Mouse (Mus musculus): ENCODE results near the gene Mroh2a. TPM values are rescaled to one million over a fixed set of nuclear protein-coding genes. Genes with fewer than 3 reads are reported as not detected.
"Not testable (repeated sequence)": the region's sequence is repeated elsewhere in the genome, so short reads cannot be mapped to it uniquely, and the experiment has no call there.

Mroh2a gene
- polyA plus RNA-seq, 1 experiment from 2014 or later: 1.5 TPM

- no peak for ATAC-seq (ENCODE audit: low FRiP score, low read depth)
- Histone ChIP-seq H3K27ac (no peak overlapping the region), H3K4me3 (no peak overlapping the region), H3K9ac (no peak overlapping the region), H3K27me3 (replicated peaks) (no peaks in the 10 kb centered on the region), H3K9me3 (peaks cover 27% of the 10 kb centered on the region), H3K4me1 (no peaks in the 10 kb centered on the region), H3K4me2 (replicated peaks) (no peak overlapping the region), H3K36me3 (no peaks in the 10 kb centered on the region)
- WGBS: 49% methylated on average over 2 of the region's 2 CpGs
These were observed 4.6 kb upstream of the Mroh2a start for GRCm38 (mm10) chr1:88222216-88222615.

GRCm38 (mm10) chr1:88223011-88223515, 3.7 kb upstream of the Mroh2a start:
- H3K36me3 ChIP-seq; ATAC-seq (ENCODE audit: low FRiP score, low read depth); H3K4me1 ChIP-seq; H3K9ac ChIP-seq; H3K27ac ChIP-seq; H3K4me3 ChIP-seq; H3K4me2 ChIP-seq (replicated peaks); H3K27me3 ChIP-seq (replicated peaks): not testable (repeated sequence)
- peaks cover 31% of the 10 kb centered on the region for H3K9me3 ChIP-seq

GRCm38 (mm10) chr1:88223591-88223990, 3.2 kb upstream of the Mroh2a start:
- no peak overlapping the region for H3K9ac ChIP-seq
- no peak for ATAC-seq (ENCODE audit: low FRiP score, low read depth)
- H3K27ac ChIP-seq: no peak overlapping the region
- H3K27me3 ChIP-seq (replicated peaks): no peaks in the 10 kb centered on the region
- H3K4me1 ChIP-seq: no peaks in the 10 kb centered on the region
- no peaks in the 10 kb centered on the region for H3K36me3 ChIP-seq
- no peak overlapping the region for H3K4me3 ChIP-seq
- 58% methylated on average over 1 of the region's 1 CpGs for WGBS
- H3K9me3 ChIP-seq: peaks cover 36% of the 10 kb centered on the region
- no peak overlapping the region for H3K4me2 ChIP-seq (replicated peaks)

GRCm38 (mm10) chr1:88224029-88224776, 2.6 kb upstream of the Mroh2a start:
- Histone ChIP-seq H3K4me3 (no peak overlapping the region), H3K9me3 (peaks cover 42% of the 10 kb centered on the region), H3K4me1 (no peaks in the 10 kb centered on the region), H3K27ac (no peak overlapping the region), H3K36me3 (no peaks in the 10 kb centered on the region), H3K9ac (no peak overlapping the region), H3K27me3 (replicated peaks) (no peaks in the 10 kb centered on the region), H3K4me2 (replicated peaks) (no peak overlapping the region)
- no peak for ATAC-seq (ENCODE audit: low FRiP score, low read depth)
- WGBS: 72% methylated on average over 2 of the region's 2 CpGs

GRCm38 (mm10) chr1:88225301-88225700, 1.5 kb upstream of the Mroh2a start:
- 36% methylated on average over 2 of the region's 2 CpGs for WGBS
- not testable (repeated sequence) for H3K4me3 ChIP-seq; H3K9ac ChIP-seq; ATAC-seq (ENCODE audit: low FRiP score, low read depth); H3K4me2 ChIP-seq (replicated peaks); H3K27me3 ChIP-seq (replicated peaks); H3K36me3 ChIP-seq; H3K27ac ChIP-seq; H3K4me1 ChIP-seq
- peaks cover 53% of the 10 kb centered on the region for H3K9me3 ChIP-seq

- H3K27me3 ChIP-seq (replicated peaks): no peaks in the 10 kb centered on the region
- no peaks in the 10 kb centered on the region for H3K36me3 ChIP-seq
- no peak overlapping the region for H3K4me3 ChIP-seq
- H3K27ac ChIP-seq: no peak overlapping the region
- no peaks in the 10 kb centered on the region for H3K4me1 ChIP-seq
- peaks cover 57% of the 10 kb centered on the region for H3K9me3 ChIP-seq
- ATAC-seq (ENCODE audit: low FRiP score, low read depth): no peak
- H3K4me2 ChIP-seq (replicated peaks): no peak overlapping the region
- no peak overlapping the region for H3K9ac ChIP-seq
These were observed 1.0 kb upstream of the Mroh2a start for GRCm38 (mm10) chr1:88225741-88226140.

GRCm38 (mm10) chr1:88227482-88227881, 696 bp downstream of the Mroh2a start:
- Histone ChIP-seq H3K27ac (no peak overlapping the region), H3K9ac (no peak overlapping the region), H3K27me3 (replicated peaks) (no peaks in the 10 kb centered on the region), H3K9me3 (peaks cover 71% of the 10 kb centered on the region), H3K4me2 (replicated peaks) (no peak overlapping the region), H3K36me3 (no peaks in the 10 kb centered on the region), H3K4me1 (no peaks in the 10 kb centered on the region), H3K4me3 (no peak overlapping the region)
- WGBS: 59% methylated on average over 2 of the region's 2 CpGs
- no peak for ATAC-seq (ENCODE audit: low FRiP score, low read depth)

- H3K4me1 ChIP-seq: no peaks in the 10 kb centered on the region
- H3K27ac ChIP-seq: no peak overlapping the region
- H3K4me3 ChIP-seq: no peak overlapping the region
- no peak overlapping the region for H3K9ac ChIP-seq
- H3K27me3 ChIP-seq (replicated peaks): no peaks in the 10 kb centered on the region
- H3K9me3 ChIP-seq: peaks cover 77% of the 10 kb centered on the region
- WGBS: 68% methylated on average over 7 of the region's 7 CpGs
- no peaks in the 10 kb centered on the region for H3K36me3 ChIP-seq
- no peak overlapping the region for H3K4me2 ChIP-seq (replicated peaks)
- no peak for ATAC-seq (ENCODE audit: low FRiP score, low read depth)
These were observed 1.3 kb downstream of the Mroh2a start for GRCm38 (mm10) chr1:88228121-88228520.

GRCm38 (mm10) chr1:88229566-88229965, 2.8 kb downstream of the Mroh2a start:
- Histone ChIP-seq H3K36me3 (no peaks in the 10 kb centered on the region), H3K4me2 (replicated peaks) (no peak overlapping the region), H3K4me3 (no peak overlapping the region), H3K9me3 (peaks cover 92% of the 10 kb centered on the region), H3K27ac (no peak overlapping the region), H3K4me1 (no peaks in the 10 kb centered on the region), H3K27me3 (replicated peaks) (no peaks in the 10 kb centered on the region), H3K9ac (no peak overlapping the region)
- ATAC-seq (ENCODE audit: low FRiP score, low read depth): no peak
- 79% methylated on average over 3 of the region's 3 CpGs for WGBS

GRCm38 (mm10) chr1:88229986-88230385, 3.2 kb downstream of the Mroh2a start:
- H3K27ac ChIP-seq: no peak overlapping the region
- H3K4me3 ChIP-seq: no peak overlapping the region
- 87% methylated on average over 5 of the region's 5 CpGs for whole genome bisulfite sequencing
- H3K9me3 ChIP-seq: peaks cover 96% of the 10 kb centered on the region
- H3K4me1 ChIP-seq: no peaks in the 10 kb centered on the region
- H3K36me3 ChIP-seq: no peaks in the 10 kb centered on the region
- H3K4me2 ChIP-seq (replicated peaks): no peak overlapping the region
- ATAC-seq (ENCODE audit: low FRiP score, low read depth): no peak
- H3K27me3 ChIP-seq (replicated peaks): no peaks in the 10 kb centered on the region
- no peak overlapping the region for H3K9ac ChIP-seq

GRCm38 (mm10) chr1:88230421-88230820, 3.6 kb downstream of the Mroh2a start:
- H3K9ac ChIP-seq: no peak overlapping the region
- H3K4me3 ChIP-seq: no peak overlapping the region
- H3K27ac ChIP-seq: no peak overlapping the region
- no peak for ATAC-seq (ENCODE audit: low FRiP score, low read depth)
- no peaks in the 10 kb centered on the region for H3K4me1 ChIP-seq
- H3K36me3 ChIP-seq: no peaks in the 10 kb centered on the region
- H3K4me2 ChIP-seq (replicated peaks): no peak overlapping the region
- peaks cover 98% of the 10 kb centered on the region for H3K9me3 ChIP-seq
- WGBS: 71% methylated on average over 7 of the region's 7 CpGs
- no peaks in the 10 kb centered on the region for H3K27me3 ChIP-seq (replicated peaks)

- Histone ChIP-seq H3K27ac (no peak overlapping the region), H3K36me3 (no peaks in the 10 kb centered on the region), H3K27me3 (replicated peaks) (no peaks in the 10 kb centered on the region), H3K4me1 (no peaks in the 10 kb centered on the region), H3K9me3 (peaks cover 99% of the 10 kb centered on the region), H3K9ac (no peak overlapping the region), H3K4me3 (no peak overlapping the region), H3K4me2 (replicated peaks) (no peak overlapping the region)
- WGBS: 77% methylated on average over 6 of the region's 6 CpGs
- no peak for ATAC-seq (ENCODE audit: low FRiP score, low read depth)
These were observed 4.4 kb downstream of the Mroh2a start for GRCm38 (mm10) chr1:88230981-88231802.

All from neural tube, embryonic 12.5 days (tissue).